Mouse (Mus musculus) heart, postnatal 0 days (tissue): ENCODE data around the gene Kcnq1.

ENCODE experiments used
- CTCF ChIP-seq: IDR thresholded peaks from 2 replicates; pipeline ENCODE4 v1.5.1; 2016; ENCODE audit warnings: antibody characterized with exemption, control low read depth, low read depth
- EP300 ChIP-seq: IDR thresholded peaks from 2 replicates; pipeline ENCODE4 v1.6.1; 2016; ENCODE audit warnings: antibody characterized with exemption, low read depth

GRCm38 (mm10) chr7:143068882-143069591, 37.1 kb upstream of the Kcnq1 start, which contains the start of gene Tssc4:
- TF ChIP-seq CTCF (no peak), EP300 (peak; percentile 98)
